Mouse (Mus musculus) hindbrain, embryonic 14.5 days (tissue): ENCODE results near the gene Brd1. TPM values are rescaled to one million over a fixed set of nuclear protein-coding genes. Genes with fewer than 3 reads are reported as not detected.

Experiments
- ATAC-seq: fragments of 200-750 bp; cut with Nextera tagmentation; 2 replicates; pipeline ENCODE4 v1.8.0; 2017; ENCODE audit warnings: moderate number of reproducible peaks, mild to moderate bottlenecking, moderate TSS enrichment, moderate library complexity; ENCODE audit not compliant: low FRiP score
- DNase-seq: peaks from one replicate; pipeline ENCODE4 v3.0.0-alpha.2; 2015; ENCODE audit warnings: low spot score
- H3K27ac ChIP-seq: fragments of 300-500 bp; sonication (generic); 2 replicates; pipeline ENCODE4 v1.5.1; 2014; ENCODE audit warnings: mild to moderate bottlenecking, moderate library complexity
- H3K27me3 ChIP-seq: fragments of 300-500 bp; sonication (generic); 2 replicates; pipeline ENCODE4 v1.6.1; 2014; ENCODE audit warnings: mild to moderate bottlenecking, low read length, mixed read lengths; ENCODE audit not compliant: control insufficient read depth, insufficient read depth
- H3K36me3 ChIP-seq: fragments of 300-500 bp; sonication (generic); replicated peaks from 2 replicates; pipeline ENCODE4 v1.6.1; 2014; ENCODE audit not compliant: control insufficient read depth, insufficient read depth
- H3K4me1 ChIP-seq: fragments of 300-500 bp; sonication (generic); replicated peaks from 2 replicates; pipeline ENCODE4 v1.6.1; 2014; ENCODE audit warnings: antibody characterized with exemption, low read length, mixed read lengths; ENCODE audit not compliant: control insufficient read depth, insufficient read depth
- H3K4me2 ChIP-seq: fragments of 300-500 bp; sonication (generic); replicated peaks from 2 replicates; pipeline ENCODE4 v1.6.1; 2014; ENCODE audit warnings: mild to moderate bottlenecking, moderate library complexity
- H3K4me3 ChIP-seq: fragments of 300-500 bp; sonication (generic); replicated peaks from 2 replicates; pipeline ENCODE4 v1.5.1; 2014; ENCODE audit warnings: mild to moderate bottlenecking, low read length
- H3K9ac ChIP-seq: fragments of 300-500 bp; sonication (generic); 2 replicates; pipeline ENCODE4 v1.6.1; 2014
- H3K9me3 ChIP-seq: fragments of 300-500 bp; sonication (generic); 2 replicates; pipeline ENCODE4 v1.6.1; 2016; ENCODE audit warnings: low read length; ENCODE audit not compliant: control insufficient read depth
- WGBS: fragments of 180-500 bp; shearing (Covaris S2); extraction: QIAGEN DNeasy Blood & Tissue Kit; methylation state at CpG from one replicate; pipeline ENCODE4 v1.1.7; 2014; 5-methylcytosine and 5-hydroxymethylcytosine counted together
- polyA plus RNA-seq: library from polyadenylated mRNA; unstranded; fragments of >200 nt; fragmentation: Nextera tagmentation; extraction: Ambion mirVana; gene quantifications from 2 replicates; pipeline ENCODE4 v1.2.1, GENCODE M21; 2014

The Brd1 gene
- polyA plus RNA-seq, 1 experiment from 2014 or later = 20.8 TPM

DNA sequence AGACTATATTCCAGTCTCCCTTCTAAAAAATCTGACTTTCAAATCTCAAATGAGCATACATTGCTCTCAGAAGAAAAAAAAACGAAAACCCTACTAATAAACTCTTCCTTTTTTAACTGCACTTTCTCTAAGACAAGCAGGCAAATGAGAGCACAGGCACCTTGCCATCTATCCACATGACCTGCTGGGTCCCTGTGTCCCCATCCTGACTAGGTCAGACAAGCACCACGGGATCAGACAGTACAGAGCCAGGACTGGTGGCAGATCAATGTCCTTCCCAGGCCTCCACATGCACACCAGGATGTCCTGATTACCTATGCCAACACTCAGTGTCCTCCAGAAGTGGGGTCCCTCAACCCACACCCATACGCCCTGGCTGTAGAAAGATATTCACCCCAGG is 72.4 kb downstream of the Brd1 start:
- Histone ChIP-seq H3K9me3 (no peaks in the 10 kb centered on the region), H3K36me3 (no peaks in the 10 kb centered on the region), H3K27ac (no peak overlapping the region), H3K4me3 (no peak overlapping the region), H3K4me1 (no peaks in the 10 kb centered on the region; the same call in 1 of the 2 replicates), H3K4me2 (no peak overlapping the region), H3K9ac (no peak overlapping the region), H3K27me3 (no peaks in the 10 kb centered on the region)
- ATAC-seq (no peak), DNase-seq (no peak)
- 62% methylated on average over 3 of the region's 3 CpGs for WGBS

DNA sequence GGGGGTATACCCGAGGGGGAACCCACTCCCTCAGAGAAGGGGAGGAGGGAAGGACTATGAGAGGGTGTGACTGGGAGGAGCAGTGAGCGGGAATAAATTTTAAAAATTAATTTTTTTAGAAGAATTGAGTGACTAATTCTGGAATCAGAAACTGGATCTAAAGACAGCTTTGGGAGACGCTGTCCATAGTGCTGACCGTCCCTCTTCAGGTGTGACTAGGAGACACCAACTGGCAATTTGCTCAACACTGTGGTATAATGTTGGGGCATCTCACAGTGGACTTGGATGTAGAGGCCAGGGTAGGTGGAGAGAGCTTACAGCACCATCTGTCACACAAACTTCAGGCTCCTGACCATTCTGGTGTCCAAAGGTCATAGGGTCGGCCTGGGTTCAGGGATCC is 82.0 kb downstream of the Brd1 start:
- Histone ChIP-seq H3K4me1 (0 out of 2 replicates have a peak, but pooled peaks cover 4% of the 10 kb centered on the region), H3K36me3 (no peaks in the 10 kb centered on the region), H3K27ac (no peak overlapping the region), H3K4me2 (no peak overlapping the region), H3K27me3 (peaks cover 4% of the 10 kb centered on the region; the same call in 1 of the 2 replicates), H3K9me3 (no peaks in the 10 kb centered on the region), H3K4me3 (no peak overlapping the region), H3K9ac (no peak overlapping the region)
- WGBS = 64% methylated on average over 5 of the region's 5 CpGs
- ATAC-seq = no peak
- no peak for DNase-seq

DNA sequence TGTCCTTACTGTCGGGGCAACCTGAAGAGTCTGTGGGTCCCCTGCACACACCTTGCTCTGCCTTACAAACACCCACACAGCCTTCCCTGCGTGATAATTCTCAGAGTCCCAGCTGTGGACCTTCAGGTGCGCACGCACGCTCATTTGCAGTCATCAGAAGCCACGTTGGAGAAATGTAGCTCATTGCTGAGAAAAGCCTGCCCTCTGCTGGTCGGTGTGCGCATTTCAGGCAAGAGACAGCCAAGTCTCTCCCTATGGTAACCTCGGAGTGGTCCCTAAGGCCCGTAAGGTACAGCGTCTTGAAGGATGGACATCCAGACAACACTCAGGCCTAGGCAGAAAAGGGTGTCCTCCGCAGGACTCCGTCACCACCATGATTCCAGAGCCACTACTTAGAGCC is 83.0 kb downstream of the Brd1 start:
- Histone ChIP-seq H3K36me3 (no peaks in the 10 kb centered on the region), H3K27ac (no peak overlapping the region), H3K27me3 (peaks cover 4% of the 10 kb centered on the region; the same call in 1 of the 2 replicates), H3K4me1 (0 out of 2 replicates have a peak, but pooled peaks cover 4% of the 10 kb centered on the region), H3K9me3 (no peaks in the 10 kb centered on the region), H3K4me2 (no peak overlapping the region), H3K9ac (no peak overlapping the region; the same call in 1 of the 2 replicates), H3K4me3 (no peak overlapping the region)
- DNase-seq (peak; percentile 92), ATAC-seq (no peak)
- 23% methylated on average over 13 of the region's 13 CpGs for WGBS

Other genes with a start within 250 kb of the Brd1 start
- gene Zdhhc25, start 133.9 kb downstream of the Brd1 start, polyA plus RNA-seq = not detected in 2 replicates
- gene Zbed4, start 17.4 kb upstream of the Brd1 start, polyA plus RNA-seq = 18.4 and 19.9 TPM in 2 replicates
- 9.0 and 10.0 TPM in 2 replicates for gene Alg12, start 85.1 kb upstream of the Brd1 start, polyA plus RNA-seq
- 59.5 and 64.0 TPM in 2 replicates for gene Creld2, start 85.4 kb upstream of the Brd1 start, polyA plus RNA-seq
- gene Pim3, start 128.0 kb upstream of the Brd1 start, polyA plus RNA-seq = 52.1 and 61.0 TPM in 2 replicates
- 0.13 TPM in 1 of 2 replicates, not detected in the other for gene Ttll8, start 220.2 kb upstream of the Brd1 start, polyA plus RNA-seq
- gene Mlc1, start 244.8 kb upstream of the Brd1 start, polyA plus RNA-seq = 17.7 and 20.5 TPM in 2 replicates
- not detected in 2 replicates for gene Mov10l1, start 248.7 kb upstream of the Brd1 start, polyA plus RNA-seq